Mouse (Mus musculus) testis, adult 2 months (tissue): ENCODE results near the gene Fbp1. TPM values are rescaled to one million over a fixed set of nuclear protein-coding genes. Genes with fewer than 3 reads are reported as not detected.

ENCODE experiments used
- H3K27ac ChIP-seq: fragments of 200-500 bp; 2 replicates; pipeline ENCODE4 v1.5.1; 2012; ENCODE audit warnings: low read depth, low read length; ENCODE audit not compliant: control insufficient read depth, insufficient read depth
- H3K27me3 ChIP-seq: fragments of 200-500 bp; 2 replicates; pipeline ENCODE4 v1.6.1; 2012; ENCODE audit warnings: mild to moderate bottlenecking, low read length, moderate library complexity; ENCODE audit not compliant: control insufficient read depth, insufficient read depth
- H3K36me3 ChIP-seq: fragments of 200-500 bp; 2 replicates; pipeline ENCODE4 v1.6.1; 2012; ENCODE audit warnings: mild to moderate bottlenecking, low read length; ENCODE audit not compliant: control insufficient read depth, insufficient read depth
- H3K4me1 ChIP-seq: fragments of 200-500 bp; 2 replicates; pipeline ENCODE4 v1.6.1; 2012; ENCODE audit warnings: low read length; ENCODE audit not compliant: control insufficient read depth, insufficient read depth
- H3K4me3 ChIP-seq: fragments of 200-500 bp; 2 replicates; pipeline ENCODE4 v1.5.1; 2012; ENCODE audit warnings: low read depth, mild to moderate bottlenecking, low read length, moderate library complexity, mixed read lengths; ENCODE audit not compliant: control insufficient read depth
- CTCF ChIP-seq: fragments of 200-500 bp; IDR thresholded peaks from 2 replicates; pipeline ENCODE4 v1.5.1; 2012; ENCODE audit warnings: low read depth, mild to moderate bottlenecking, inconsistent platforms, low read length, moderate library complexity; ENCODE audit not compliant: control insufficient read depth, insufficient read depth, insufficient replicate concordance
- POLR2A ChIP-seq: fragments of 200-500 bp; IDR thresholded peaks from 2 replicates; pipeline ENCODE4 v1.6.1; 2012; ENCODE audit warnings: low read depth, mild to moderate bottlenecking, inconsistent platforms, low read length, moderate library complexity; ENCODE audit not compliant: control insufficient read depth
- polyA plus RNA-seq: library from polyadenylated mRNA; depleted of rRNA; stranded (reverse); fragments of >200 nt; gene quantifications from 2 replicates; pipeline ENCODE4 v1.2.3, GENCODE M21; 2012

Gene Fbp1
- polyA plus RNA-seq, 1 experiment: 621 TPM

DNA sequence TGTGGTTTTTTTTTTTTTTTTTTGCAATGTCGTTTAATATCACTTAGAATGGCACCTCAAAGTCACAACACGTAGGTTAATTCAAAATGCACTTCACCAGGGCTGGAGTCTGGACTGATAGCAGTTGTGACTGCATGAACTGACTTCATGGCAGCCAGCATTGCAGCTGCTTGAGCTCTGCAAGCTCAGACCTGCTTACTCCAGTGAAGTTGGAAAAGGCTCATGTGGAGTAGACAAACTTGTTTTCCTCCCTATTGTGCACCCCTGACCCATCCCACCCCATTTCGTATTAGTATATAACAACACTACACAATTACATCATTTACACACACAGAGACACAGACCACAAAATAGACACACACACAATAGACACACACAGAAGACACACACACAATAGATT is 34.6 kb upstream of the Fbp1 start:
- no peak for TF ChIP-seq CTCF
- no peak for TF ChIP-seq POLR2A
- H3K36me3 ChIP-seq: no peaks in the 10 kb centered on the region
- H3K27me3 ChIP-seq: no peaks in the 10 kb centered on the region
- H3K4me1 ChIP-seq: no peaks in the 10 kb centered on the region
- no peak overlapping the region for H3K4me3 ChIP-seq
- H3K27ac ChIP-seq: no peak overlapping the region

- Histone ChIP-seq H3K36me3 (no peaks in the 10 kb centered on the region), H3K27me3 (no peaks in the 10 kb centered on the region), H3K4me3 (no peak overlapping the region), H3K4me1 (no peaks in the 10 kb centered on the region), H3K27ac (no peak overlapping the region)
- TF ChIP-seq POLR2A (no peak), CTCF (peak; percentile 68; the same call in 1 of the 2 replicates)
These were observed 31.7 kb upstream of the Fbp1 start for GRCm38 (mm10) chr13:62919647-62920341.

DNA sequence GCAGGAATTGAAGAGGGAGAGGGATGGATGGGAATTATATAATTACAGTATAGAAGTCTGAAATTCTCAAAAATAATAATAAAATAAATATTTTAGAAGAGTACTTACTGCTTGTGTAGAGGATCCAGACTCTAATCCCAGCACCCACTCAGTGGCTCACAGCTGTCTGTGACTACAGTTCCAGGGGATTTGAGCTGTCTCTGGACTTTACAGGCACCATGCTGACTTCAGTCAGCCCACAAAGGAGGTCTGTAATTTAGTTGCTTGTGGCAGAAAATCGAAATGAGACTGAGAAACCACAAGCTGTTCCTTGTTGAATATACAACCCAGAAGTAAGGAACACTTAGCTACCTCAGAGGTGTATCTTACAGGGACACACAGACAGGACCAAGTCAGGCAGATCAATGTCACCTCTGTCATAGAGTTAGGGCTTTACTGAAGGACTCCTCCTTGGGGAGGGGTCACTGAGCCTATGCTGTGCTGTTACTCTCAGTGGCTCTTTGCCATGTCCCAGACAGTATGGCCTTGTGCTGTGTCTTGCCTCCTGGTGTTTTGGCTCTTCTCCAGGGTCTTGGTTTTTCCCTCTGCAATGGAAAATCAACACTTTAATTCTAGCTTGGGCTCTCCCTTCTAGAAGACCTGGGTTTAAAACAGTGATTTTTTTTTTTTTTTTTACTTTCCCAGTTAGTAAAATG is 29.5 kb upstream of the Fbp1 start:
- H3K27ac ChIP-seq: no peak overlapping the region
- H3K4me3 ChIP-seq: no peak overlapping the region
- no peaks in the 10 kb centered on the region for H3K36me3 ChIP-seq
- H3K27me3 ChIP-seq: no peaks in the 10 kb centered on the region
- H3K4me1 ChIP-seq: no peaks in the 10 kb centered on the region
- TF ChIP-seq POLR2A: no peak
- no peak for TF ChIP-seq CTCF

- Histone ChIP-seq H3K4me3 (no peak overlapping the region), H3K27ac (no peak overlapping the region), H3K27me3 (no peaks in the 10 kb centered on the region), H3K4me1 (no peaks in the 10 kb centered on the region), H3K36me3 (no peaks in the 10 kb centered on the region)
- TF ChIP-seq CTCF: no peak
- no peak for TF ChIP-seq POLR2A
These were observed 28.6 kb upstream of the Fbp1 start for GRCm38 (mm10) chr13:62916675-62917074.

DNA sequence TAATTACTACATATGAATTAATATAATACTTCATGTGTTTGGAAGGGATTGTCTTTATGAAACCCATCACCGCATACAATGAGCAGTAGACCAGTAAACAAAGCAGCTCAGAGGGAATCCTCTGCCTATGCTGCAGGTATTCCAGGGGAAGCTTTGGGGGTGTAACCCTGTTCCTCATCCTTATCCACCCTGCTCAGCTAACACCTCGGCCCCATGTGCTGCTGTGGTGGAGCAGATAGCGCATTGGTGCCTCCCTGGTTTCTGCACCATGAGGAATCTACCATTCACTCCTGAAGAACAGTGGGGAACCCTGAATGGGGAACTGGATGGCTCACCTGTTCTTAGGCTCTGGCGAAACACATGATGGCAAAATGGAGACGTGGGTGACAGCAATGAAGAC is 23.5 kb upstream of the Fbp1 start:
- no peak for TF ChIP-seq POLR2A

DNA sequence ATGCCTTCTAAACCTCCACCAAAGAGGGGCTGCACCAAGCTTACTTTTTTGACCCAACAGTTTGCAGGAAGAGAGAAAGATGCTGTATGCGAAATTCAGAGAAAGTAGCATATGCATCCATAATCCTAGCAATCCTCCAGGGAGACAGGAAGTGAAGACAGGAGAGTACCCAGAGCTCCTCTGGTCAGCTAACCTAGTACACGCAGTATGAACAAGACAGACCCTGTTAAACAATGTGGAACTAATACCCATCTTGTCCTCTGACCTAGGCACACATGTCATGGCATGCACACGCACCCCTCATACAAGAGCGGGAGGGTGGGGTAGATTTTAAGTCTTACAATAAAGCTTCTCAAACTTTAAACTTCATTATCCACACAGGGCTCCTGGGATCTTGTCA is 22.1 kb upstream of the Fbp1 start:
- no peaks in the 10 kb centered on the region for H3K4me1 ChIP-seq
- no peak overlapping the region for H3K27ac ChIP-seq
- H3K4me3 ChIP-seq: no peak overlapping the region
- no peaks in the 10 kb centered on the region for H3K27me3 ChIP-seq
- TF ChIP-seq POLR2A: no peak
- no peak for TF ChIP-seq CTCF
- no peaks in the 10 kb centered on the region for H3K36me3 ChIP-seq

More for the DNA sequence above, 23.5 kb upstream of the Fbp1 start:
- no peaks in the 10 kb centered on the region for H3K36me3 ChIP-seq
- no peaks in the 10 kb centered on the region for H3K27me3 ChIP-seq
- H3K27ac ChIP-seq: no peak overlapping the region
- no peak overlapping the region for H3K4me3 ChIP-seq
- H3K4me1 ChIP-seq: no peaks in the 10 kb centered on the region

- H3K4me3 ChIP-seq: no peak overlapping the region
- no peaks in the 10 kb centered on the region for H3K27me3 ChIP-seq
- no peaks in the 10 kb centered on the region for H3K4me1 ChIP-seq
- no peak for TF ChIP-seq POLR2A
- TF ChIP-seq CTCF: no peak
- H3K27ac ChIP-seq: no peak overlapping the region
- H3K36me3 ChIP-seq: no peaks in the 10 kb centered on the region
These were observed 21.7 kb upstream of the Fbp1 start for GRCm38 (mm10) chr13:62909776-62910175.
